Mouse (Mus musculus) myocyte (in vitro differentiated cells): ENCODE measurements around the gene Cldn22. TPM values are rescaled to one million over a fixed set of nuclear protein-coding genes. Genes with fewer than 3 reads are reported as not detected.
"Not testable (repeated sequence)": the region's sequence is repeated elsewhere in the genome, so short reads cannot be mapped to it uniquely, and the experiment has no call there.

Experiments used
- H3K27me3 ChIP-seq: one replicate; pipeline ENCODE4 v1.6.1; 2011; ENCODE audit not compliant: control insufficient read depth, insufficient read depth, insufficient read length
- H3K36me3 ChIP-seq: one replicate; pipeline ENCODE4 v1.6.1; 2011; ENCODE audit not compliant: control insufficient read depth, insufficient read depth
- H3K4me2 ChIP-seq: one replicate; pipeline ENCODE4 v1.6.1; 2011; ENCODE audit warnings: low read depth, control low read depth
- H3K4me3 ChIP-seq: one replicate; pipeline ENCODE4 v1.5.1; 2011; ENCODE audit warnings: mild to moderate bottlenecking, control low read depth, moderate library complexity
- H3K79me2 ChIP-seq: one replicate; pipeline ENCODE4 v1.6.1; 2011; ENCODE audit not compliant: control insufficient read depth, insufficient read depth
- H3ac ChIP-seq: one replicate; pipeline ENCODE4 v1.6.1; 2011; ENCODE audit not compliant: control insufficient read depth, insufficient read length
- CEBPB ChIP-seq: IDR thresholded peaks from 2 replicates; pipeline ENCODE4 v1.6.1; 2011; ENCODE audit warnings: mild to moderate bottlenecking, moderate library complexity; ENCODE audit not compliant: poor library complexity, insufficient read depth, severe bottlenecking
- E2F4 ChIP-seq: IDR thresholded peaks from one replicate; pipeline ENCODE4 v1.6.1; 2011; ENCODE audit warnings: mild to moderate bottlenecking, control low read depth, moderate library complexity; ENCODE audit not compliant: insufficient read depth
- MAX ChIP-seq: IDR thresholded peaks from one replicate; pipeline ENCODE4 v1.6.1; 2011; ENCODE audit warnings: low read depth, mild to moderate bottlenecking, control low read depth
- MYOD1 ChIP-seq, 3 experiments: IDR thresholded peaks; one replicate each; pipeline ENCODE4 v1.6.1; 2011; ENCODE audit warnings: control low read depth in 2 of 3, low read depth in 2 of 3, mild to moderate bottlenecking in 2 of 3, moderate library complexity in 1 of 3; ENCODE audit not compliant: insufficient read length in 2 of 3, control insufficient read depth in 1 of 3
- MYOG ChIP-seq, 3 experiments: IDR thresholded peaks; one replicate each; pipeline ENCODE4 v1.6.1; 2011; ENCODE audit warnings: control low read depth in 2 of 3, low read depth in 2 of 3, mild to moderate bottlenecking in 2 of 3; ENCODE audit not compliant: insufficient read length in 2 of 3, control insufficient read depth in 1 of 3, insufficient read depth in 1 of 3
- POLR2A ChIP-seq: IDR thresholded peaks from one replicate; pipeline ENCODE4 v1.6.1; 2011; ENCODE audit warnings: low read depth, mild to moderate bottlenecking, control low read depth, moderate library complexity; ENCODE audit not compliant: insufficient read length
- POLR2AphosphoS2 ChIP-seq: IDR thresholded peaks from one replicate; pipeline ENCODE4 v1.6.1; 2011; ENCODE audit warnings: low read depth, control low read depth; ENCODE audit not compliant: insufficient read length
- REST ChIP-seq: IDR thresholded peaks from one replicate; pipeline ENCODE4 v1.6.1; 2011; ENCODE audit warnings: mild to moderate bottlenecking, control low read depth, moderate library complexity; ENCODE audit not compliant: insufficient read depth, insufficient read length
- SRF ChIP-seq: IDR thresholded peaks from one replicate; pipeline ENCODE4 v1.6.1; 2011; ENCODE audit warnings: low read depth; ENCODE audit not compliant: control insufficient read depth, insufficient read length
- TCF12 ChIP-seq: IDR thresholded peaks from one replicate; pipeline ENCODE4 v1.6.1; 2011; ENCODE audit warnings: mild to moderate bottlenecking, control low read depth; ENCODE audit not compliant: poor library complexity, insufficient read depth, severe bottlenecking
- TCF3 ChIP-seq: IDR thresholded peaks from one replicate; pipeline ENCODE4 v1.6.1; 2011; ENCODE audit warnings: low read depth, control low read depth; ENCODE audit not compliant: insufficient read length
- USF1 ChIP-seq: IDR thresholded peaks from one replicate; pipeline ENCODE4 v1.6.1; 2011; ENCODE audit warnings: low read depth, mild to moderate bottlenecking, control low read depth, moderate library complexity
- polyA plus RNA-seq: library from polyadenylated mRNA; unstranded; fragments of >200 nt; fragmentation: generic; extraction: Trizol; gene quantifications from one replicate; pipeline ENCODE4 v1.2.1, GENCODE M21; 2012; ENCODE audit warnings: missing spikeins

Cldn22 gene
- polyA plus RNA-seq, 1 experiment: not detected

- Histone ChIP-seq H3K4me3 (no peak overlapping the region), H3ac (no peak overlapping the region), H3K36me3 (no peaks in the 10 kb centered on the region), H3K27me3 (no peaks in the 10 kb centered on the region), H3K4me2 (no peak overlapping the region), H3K79me2 (no peaks in the 10 kb centered on the region)
- TF ChIP-seq MYOG (IDR thresholded peaks at IDR 0.05; ENCODE audit: control insufficient read depth in 1 of 3, insufficient read depth in 1 of 3, insufficient read length in 2 of 3, low read depth in 2 of 3): no peak
Measured at GRCm38 (mm10) chr8:47819034-47819433, 5.2 kb upstream of the Cldn22 start.

- Histone ChIP-seq H3K27me3 (no peaks in the 10 kb centered on the region), H3ac (no peak overlapping the region), H3K4me2 (no peak overlapping the region), H3K79me2 (no peaks in the 10 kb centered on the region), H3K4me3 (no peak overlapping the region), H3K36me3 (no peaks in the 10 kb centered on the region)
- TF ChIP-seq MAX (no peak), MYOG (IDR thresholded peaks at IDR 0.05; ENCODE audit: control insufficient read depth in 1 of 3, insufficient read depth in 1 of 3, insufficient read length in 2 of 3, low read depth in 2 of 3) (no peak), TCF12 (no peak), POLR2A (no peak), TCF3 (no peak), SRF (no peak), E2F4 (no peak), CEBPB (no peak), MYOD1 (IDR thresholded peaks at IDR 0.05; ENCODE audit: control insufficient read depth in 1 of 3, insufficient read length in 2 of 3, low read depth in 2 of 3) (no peak), REST (no peak), USF1 (no peak)
Measured at GRCm38 (mm10) chr8:47820914-47821772, 3.1 kb upstream of the Cldn22 start.

GRCm38 (mm10) chr8:47821843-47822242 is 2.4 kb upstream of the Cldn22 start, which contains the start of gene Cldn24:
Cldn24 (plus strand) TSS chr8:47822143.
- H3K27me3 ChIP-seq: no peaks in the 10 kb centered on the region
- no peak within 1 kb of the TSS for H3K4me3 ChIP-seq
- H3K4me2 ChIP-seq: no peak within 1 kb of the TSS
- H3K79me2 ChIP-seq: no peaks in the 10 kb centered on the region
- H3ac ChIP-seq: no peak within 1 kb of the TSS
- TF ChIP-seq MYOD1 (IDR thresholded peaks at IDR 0.05; ENCODE audit: control insufficient read depth in 1 of 3, insufficient read length in 2 of 3, low read depth in 2 of 3): no peak
- no peak for TF ChIP-seq E2F4
- TF ChIP-seq TCF12: no peak
- TF ChIP-seq USF1: no peak
- no peak for TF ChIP-seq REST
- no peak for TF ChIP-seq POLR2AphosphoS2
- TF ChIP-seq SRF: no peak
- TF ChIP-seq TCF3: no peak
- TF ChIP-seq CEBPB: no peak
- TF ChIP-seq MAX: no peak
- H3K36me3 ChIP-seq: no peaks in the 10 kb centered on the region

- not testable (repeated sequence) for H3K79me2 ChIP-seq, H3K4me2 ChIP-seq, H3K36me3 ChIP-seq, H3K27me3 ChIP-seq, H3ac ChIP-seq, H3K4me3 ChIP-seq
Measured at GRCm38 (mm10) chr8:47822541-47822940, 1.7 kb upstream of the Cldn22 start.

GRCm38 (mm10) chr8:47823777-47824176 is 505 bp upstream of the Cldn22 start:
- Histone ChIP-seq H3K36me3 (peaks cover under 1% of the 10 kb centered on the region), H3K79me2 (no peaks in the 10 kb centered on the region), H3K4me3 (no peak overlapping the region), H3K27me3 (no peaks in the 10 kb centered on the region), H3K4me2 (no peak overlapping the region), H3ac (no peak overlapping the region)
- TF ChIP-seq MYOG (IDR thresholded peaks at IDR 0.05; ENCODE audit: control insufficient read depth in 1 of 3, insufficient read depth in 1 of 3, insufficient read length in 2 of 3, low read depth in 2 of 3) (no peak), POLR2AphosphoS2 (no peak), MYOD1 (IDR thresholded peaks at IDR 0.05; ENCODE audit: control insufficient read depth in 1 of 3, insufficient read length in 2 of 3, low read depth in 2 of 3) (no peak), MAX (no peak), SRF (no peak)
